Mouse (Mus musculus) liver, embryonic 11.5 days (tissue): Measurements from ENCODE around the gene Ccnjl. TPM values are rescaled to one million over a fixed set of nuclear protein-coding genes. Genes with fewer than 3 reads are reported as not detected.

ENCODE experiments used
- ATAC-seq: fragments of 200-750 bp; cut with Nextera tagmentation; replicated peaks from 2 replicates; pipeline ENCODE4 v1.8.0; 2017; ENCODE audit warnings: moderate number of reproducible peaks, mild to moderate bottlenecking, moderate TSS enrichment, moderate library complexity; ENCODE audit not compliant: low FRiP score
- DNase-seq: peaks from one replicate; pipeline ENCODE4 v3.0.0-alpha.2; 2017; ENCODE audit warnings: low spot score
- H3K27ac ChIP-seq: fragments of 300-500 bp; sonication (generic); 2 replicates; pipeline ENCODE4 v1.5.1; 2014; ENCODE audit warnings: mild to moderate bottlenecking, low read depth, low read length, control low read depth
- H3K27me3 ChIP-seq: fragments of 300-500 bp; sonication (generic); replicated peaks from 2 replicates; pipeline ENCODE4 v1.6.1; 2014; ENCODE audit warnings: low read length, mixed read lengths; ENCODE audit not compliant: control insufficient read depth, insufficient read depth
- H3K36me3 ChIP-seq: fragments of 300-500 bp; sonication (generic); 2 replicates; pipeline ENCODE4 v1.6.1; 2014; ENCODE audit warnings: mild to moderate bottlenecking, low read length, moderate library complexity, mixed read lengths; ENCODE audit not compliant: control insufficient read depth, insufficient read depth
- H3K4me1 ChIP-seq: fragments of 300-500 bp; sonication (generic); replicated peaks from 2 replicates; pipeline ENCODE4 v1.6.1; 2014; ENCODE audit warnings: low read length, mixed read lengths; ENCODE audit not compliant: control insufficient read depth, insufficient read depth
- H3K4me2 ChIP-seq: fragments of 300-500 bp; sonication (generic); 2 replicates; pipeline ENCODE4 v1.6.1; 2014; ENCODE audit warnings: mild to moderate bottlenecking, control low read depth, moderate library complexity
- H3K4me3 ChIP-seq: fragments of 300-500 bp; sonication (generic); 2 replicates; pipeline ENCODE4 v1.5.1; 2014; ENCODE audit warnings: low read depth, low read length, control low read depth
- H3K9ac ChIP-seq: fragments of 300-500 bp; sonication (generic); 2 replicates; pipeline ENCODE4 v1.6.1; 2014; ENCODE audit warnings: low read depth, low read length, control low read depth
- H3K9me3 ChIP-seq: fragments of 300-500 bp; sonication (generic); 2 replicates; pipeline ENCODE4 v1.6.1; 2016; ENCODE audit warnings: low read length, inconsistent platforms, mixed read lengths; ENCODE audit not compliant: control insufficient read depth
- WGBS: fragments of 180-500 bp; shearing (Covaris S2); extraction: QIAGEN DNeasy Blood & Tissue Kit; methylation state at CpG from one replicate; pipeline ENCODE4 v1.1.7; 2014; 5-methylcytosine and 5-hydroxymethylcytosine counted together
- polyA plus RNA-seq: library from polyadenylated mRNA; unstranded; fragments of >200 nt; fragmentation: Nextera tagmentation; extraction: Ambion mirVana; gene quantifications from 2 replicates; pipeline ENCODE4 v1.2.1, GENCODE M21; 2014

Gene Ccnjl
- 11.8 and 12.7 TPM in 2 replicates for polyA plus RNA-seq

DNA sequence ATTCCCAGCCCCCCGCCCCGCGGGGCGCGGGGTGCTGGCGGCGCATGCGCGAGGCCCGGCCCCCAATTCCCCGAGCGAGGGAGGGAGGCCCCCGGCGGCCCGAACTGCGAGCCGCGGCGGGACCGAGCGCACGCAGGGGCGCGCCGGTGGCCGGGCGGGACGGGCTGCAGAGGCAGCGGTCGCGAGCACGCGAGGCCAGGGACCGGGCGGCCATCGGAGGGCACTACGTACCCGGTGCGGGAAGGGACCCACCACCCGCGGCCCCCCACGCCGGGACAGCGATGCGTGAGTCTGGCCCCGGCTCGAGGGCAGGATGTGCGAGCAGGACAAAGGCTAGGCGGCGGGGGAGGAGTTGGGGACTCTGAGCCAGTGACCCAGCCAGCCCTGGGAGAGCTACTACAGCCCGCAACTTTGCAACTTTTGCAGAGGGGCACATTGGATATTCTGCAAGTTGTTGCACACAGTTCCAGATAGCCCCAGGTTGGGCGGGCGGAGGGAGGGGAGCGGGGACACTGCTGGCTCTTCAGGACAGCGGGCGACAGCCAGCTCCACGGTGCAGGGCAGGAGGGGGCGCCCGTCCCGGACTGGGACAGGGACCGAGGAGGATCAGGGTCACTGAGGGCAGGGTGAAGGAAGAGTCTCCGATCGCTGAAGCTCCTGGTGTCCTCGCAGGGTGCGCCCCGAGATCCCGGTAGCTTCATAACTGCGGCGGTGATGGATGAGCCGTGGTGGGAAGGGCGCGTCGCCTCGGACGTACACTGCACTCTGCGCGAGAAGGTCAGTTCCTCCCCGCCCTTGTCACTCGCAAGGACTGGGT lies at the start of gene Ccnjl:
TSS of gene Ccnjl (plus strand) at position 102 of the 817 bp plus-strand sequence.
- H3K27me3 ChIP-seq = no peaks in the 10 kb centered on the region; the same call in 1 of the 2 replicates
- H3K9me3 ChIP-seq = no peaks in the 10 kb centered on the region
- H3K4me1 ChIP-seq = 0 out of 2 replicates have a peak, but pooled peaks cover 2% of the 10 kb centered on the region
- H3K36me3 ChIP-seq = peaks cover 4% of the 10 kb centered on the region; the same call in 1 of the 2 replicates
- H3K4me2 ChIP-seq = peak within 1 kb of the TSS; percentile 91
- H3K27ac ChIP-seq = peak within 1 kb of the TSS; percentile 49; the same call in 1 of the 2 replicates
- peak; percentile 76 for ATAC-seq
- H3K9ac ChIP-seq = peak within 1 kb of the TSS; percentile 73
- WGBS = under 1% methylated on average over 69 of the region's 79 CpGs
- DNase-seq = peak; percentile 72
- peak within 1 kb of the TSS; percentile 76 for H3K4me3 ChIP-seq

DNA sequence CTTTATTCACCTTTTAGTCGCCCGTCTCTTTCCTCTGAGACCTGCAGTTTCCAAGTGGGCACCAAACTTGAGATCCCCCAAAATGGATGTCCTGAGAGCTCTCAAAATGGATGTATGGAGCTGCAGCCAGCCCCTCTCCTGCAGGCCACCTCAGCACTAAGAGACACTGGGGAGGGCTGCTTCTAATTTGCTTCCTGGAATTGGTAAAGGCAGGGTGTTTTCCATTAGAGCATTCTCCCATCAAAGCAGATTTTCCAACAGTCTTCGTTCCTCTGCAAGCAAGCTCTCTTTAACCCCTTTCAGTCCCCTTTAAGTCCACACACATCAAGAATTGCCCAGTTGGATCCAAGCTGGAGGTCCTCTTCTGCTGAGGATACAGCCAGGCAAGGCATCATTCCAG lies 49.2 kb upstream of the Ccnjl start:
- Histone ChIP-seq H3K27ac (no peak overlapping the region), H3K4me1 (peaks cover 9% of the 10 kb centered on the region), H3K36me3 (no peaks in the 10 kb centered on the region), H3K9me3 (no peaks in the 10 kb centered on the region), H3K4me2 (no peak overlapping the region), H3K27me3 (no peaks in the 10 kb centered on the region), H3K9ac (no peak overlapping the region), H3K4me3 (no peak overlapping the region)
- ATAC-seq = no peak
- 85% methylated on average over 3 of the region's 3 CpGs for WGBS
- no peak for DNase-seq

DNA sequence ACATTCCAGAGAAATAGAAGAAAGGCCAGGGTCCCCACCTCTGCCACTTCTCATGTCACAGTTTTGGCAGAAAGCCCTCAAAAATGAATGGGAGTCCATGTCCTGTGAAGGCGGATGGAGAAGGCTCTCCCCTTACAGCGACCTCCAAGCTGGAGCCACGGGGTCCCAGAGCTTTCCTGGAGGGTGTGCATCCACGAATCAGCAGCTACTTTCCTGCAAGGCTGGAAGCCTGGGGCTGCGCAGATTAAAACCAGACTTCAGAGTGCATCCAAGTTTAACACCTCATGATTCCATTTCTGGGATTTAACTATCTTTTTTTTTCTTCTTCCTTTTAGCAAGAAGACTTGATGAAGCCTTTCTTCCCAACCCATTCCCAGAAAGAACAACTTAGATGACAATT lies 48.0 kb upstream of the Ccnjl start:
- Histone ChIP-seq H3K9me3 (no peaks in the 10 kb centered on the region), H3K9ac (no peak overlapping the region), H3K27ac (no peak overlapping the region), H3K4me2 (no peak overlapping the region), H3K4me1 (peaks cover 3% of the 10 kb centered on the region), H3K36me3 (no peaks in the 10 kb centered on the region), H3K4me3 (no peak overlapping the region), H3K27me3 (no peaks in the 10 kb centered on the region)
- WGBS = 42% methylated on average over 5 of the region's 5 CpGs
- ATAC-seq (no peak), DNase-seq (no peak)

DNA sequence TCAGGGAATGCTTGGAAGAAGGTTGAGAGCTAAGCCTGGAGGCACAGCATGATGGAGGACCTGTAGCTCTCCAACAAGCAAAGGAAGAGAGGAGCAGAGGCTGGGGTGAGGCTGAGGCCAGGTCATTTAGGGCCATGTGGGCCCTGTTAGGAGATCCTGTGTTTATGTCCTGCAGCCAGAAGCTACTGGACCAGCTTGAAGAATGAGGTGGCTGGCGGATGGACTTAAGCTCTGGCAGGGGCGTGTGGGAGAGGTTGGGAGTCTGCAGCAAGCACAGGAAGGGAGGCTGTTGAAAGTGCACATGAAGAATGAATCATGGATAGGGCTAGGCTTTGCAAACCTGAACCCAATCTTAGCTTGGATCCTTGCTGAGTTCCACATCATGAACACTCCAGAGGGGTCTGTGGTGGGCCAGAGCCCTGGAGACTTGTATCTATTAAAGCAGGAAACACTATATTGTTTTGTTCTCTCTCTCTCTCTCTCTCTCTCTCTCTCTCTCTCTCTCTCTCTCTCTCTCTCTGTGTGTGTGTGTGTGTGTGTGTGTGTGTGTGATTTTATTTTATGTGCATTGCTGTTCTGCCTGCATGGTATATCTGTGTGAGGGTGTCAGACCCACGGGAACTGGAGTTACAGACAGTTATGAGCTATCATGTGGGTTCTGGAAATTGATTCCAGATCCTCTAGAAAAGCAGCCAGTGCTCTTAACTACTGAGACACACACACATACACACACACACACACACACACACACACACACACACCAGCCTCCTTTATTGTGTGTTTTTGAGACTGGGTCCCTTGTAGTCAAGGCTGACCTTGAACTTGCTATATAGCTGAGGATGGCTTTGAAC lies 46.7 kb upstream of the Ccnjl start:
- Histone ChIP-seq H3K27me3 (no peaks in the 10 kb centered on the region), H3K36me3 (no peaks in the 10 kb centered on the region), H3K9me3 (no peaks in the 10 kb centered on the region), H3K9ac (no peak overlapping the region), H3K4me1 (peaks cover 3% of the 10 kb centered on the region), H3K4me2 (no peak overlapping the region), H3K4me3 (no peak overlapping the region), H3K27ac (no peak overlapping the region)
- no peak for ATAC-seq
- WGBS = 46% methylated on average over 3 of the region's 3 CpGs
- no peak for DNase-seq

DNA sequence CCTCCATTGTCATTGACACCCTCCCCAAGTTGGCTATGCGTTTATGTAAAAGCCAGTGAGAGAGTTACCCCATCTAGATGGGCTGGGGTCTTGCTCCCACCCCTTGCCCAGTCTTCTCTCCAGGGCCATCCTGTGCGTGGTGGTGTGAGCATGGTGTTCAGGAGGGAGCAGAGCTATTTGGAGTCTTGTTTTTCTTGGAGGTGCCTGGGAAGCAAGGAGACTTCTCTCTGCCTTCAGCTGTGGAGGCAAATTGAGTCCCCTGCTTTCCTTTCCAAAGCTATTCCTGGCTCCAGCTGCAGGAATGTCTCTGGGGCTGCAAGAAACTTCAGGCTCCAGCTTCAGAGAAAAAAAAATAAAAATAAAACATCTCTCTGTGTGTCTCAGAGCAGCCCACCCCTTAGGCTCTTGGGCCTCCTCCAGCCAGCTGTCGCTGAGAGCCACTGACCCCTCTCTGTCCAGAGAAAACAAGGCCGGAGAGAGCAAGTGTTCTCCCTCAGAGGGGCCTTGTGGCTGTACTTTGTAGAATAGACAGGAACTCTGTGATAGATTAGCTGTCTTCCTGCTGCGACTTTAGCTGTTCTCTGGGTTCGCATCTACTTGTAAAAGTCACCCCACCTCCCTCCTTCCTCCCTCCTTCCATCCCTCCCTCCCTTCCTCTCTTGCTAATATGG lies 45.3 kb upstream of the Ccnjl start:
- no peaks in the 10 kb centered on the region for H3K9me3 ChIP-seq
- DNase-seq = no peak
- H3K9ac ChIP-seq = no peak overlapping the region
- no peak for ATAC-seq
- H3K36me3 ChIP-seq = no peaks in the 10 kb centered on the region
- no peaks in the 10 kb centered on the region for H3K27me3 ChIP-seq
- 44% methylated on average over 6 of the region's 6 CpGs for WGBS
- H3K4me3 ChIP-seq = no peak overlapping the region
- H3K4me2 ChIP-seq = no peak overlapping the region
- H3K27ac ChIP-seq = no peak overlapping the region
- H3K4me1 ChIP-seq = peaks cover 3% of the 10 kb centered on the region

DNA sequence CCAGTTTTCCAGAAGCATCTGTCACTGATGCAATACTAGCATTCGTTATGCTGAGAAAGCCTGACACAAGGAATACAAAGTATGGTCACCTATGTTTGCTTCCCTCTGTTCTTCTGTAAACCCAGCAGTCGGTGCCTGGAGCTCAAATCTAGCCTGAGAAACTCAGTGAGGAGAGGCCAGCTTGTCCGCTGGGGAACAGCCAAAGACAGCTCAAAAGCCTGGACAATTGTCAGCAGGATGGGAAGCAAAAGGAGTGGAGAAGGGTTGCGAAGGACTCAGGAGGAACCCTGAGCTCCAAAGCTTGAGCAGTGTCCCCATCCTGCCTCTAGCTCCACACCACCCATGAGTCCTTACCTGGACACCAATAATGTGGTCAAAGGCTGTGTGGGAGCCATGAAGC lies 44.5 kb upstream of the Ccnjl start:
- Histone ChIP-seq H3K27ac (no peak overlapping the region), H3K9ac (no peak overlapping the region), H3K27me3 (no peaks in the 10 kb centered on the region), H3K4me1 (peaks cover 3% of the 10 kb centered on the region), H3K4me3 (no peak overlapping the region), H3K4me2 (no peak overlapping the region), H3K9me3 (no peaks in the 10 kb centered on the region), H3K36me3 (no peaks in the 10 kb centered on the region)
- ATAC-seq = no peak
- 78% methylated on average over 4 of the region's 4 CpGs for whole genome bisulfite sequencing
- no peak for DNase-seq

DNA sequence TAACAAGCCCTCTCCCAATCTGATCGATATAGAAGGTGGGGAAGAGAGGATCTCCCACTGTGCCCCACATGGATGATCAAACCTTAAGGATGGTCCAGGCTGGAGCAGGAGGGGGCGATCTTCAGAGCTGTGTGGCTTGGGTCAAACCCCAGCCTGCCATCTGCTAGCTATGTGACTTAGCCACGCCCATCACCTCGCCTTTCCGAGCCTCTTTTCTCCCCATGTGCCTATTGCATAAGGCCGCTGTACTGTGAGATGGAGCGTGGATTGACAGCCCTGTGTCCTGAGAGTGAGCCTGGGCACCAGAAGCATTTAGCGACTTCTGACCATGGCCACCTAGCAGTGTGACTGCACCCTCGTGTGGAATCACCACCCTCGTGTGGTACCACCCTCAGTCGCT lies 43.9 kb upstream of the Ccnjl start:
- ATAC-seq = no peak
- Histone ChIP-seq H3K4me1 (peaks cover 3% of the 10 kb centered on the region), H3K9me3 (no peaks in the 10 kb centered on the region), H3K36me3 (no peaks in the 10 kb centered on the region), H3K9ac (no peak overlapping the region), H3K4me2 (no peak overlapping the region), H3K27ac (no peak overlapping the region), H3K27me3 (no peaks in the 10 kb centered on the region), H3K4me3 (no peak overlapping the region)
- WGBS = 49% methylated on average over 11 of the region's 11 CpGs
- DNase-seq = no peak

DNA sequence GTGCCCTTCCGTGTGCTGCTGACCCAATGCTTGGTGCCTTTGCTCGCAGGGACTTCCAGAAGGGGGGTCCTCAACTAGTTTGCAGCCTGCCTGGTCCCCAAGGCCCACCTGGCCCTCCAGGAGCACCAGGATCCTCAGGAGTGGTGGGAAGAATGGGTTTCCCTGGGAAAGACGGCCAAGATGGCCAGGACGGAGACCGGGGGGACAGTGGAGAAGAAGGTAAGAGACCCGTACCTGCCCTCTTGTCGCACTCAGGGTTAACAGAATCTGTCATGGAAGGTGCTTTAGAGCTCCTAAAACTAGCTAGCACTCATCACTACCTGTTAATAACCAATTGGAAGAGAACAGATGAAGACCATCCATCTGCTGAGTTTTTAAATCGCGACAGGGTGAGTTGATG lies 42.7 kb upstream of the Ccnjl start:
- Histone ChIP-seq H3K27ac (no peak overlapping the region), H3K4me3 (no peak overlapping the region), H3K9me3 (no peaks in the 10 kb centered on the region), H3K4me1 (peaks cover 3% of the 10 kb centered on the region), H3K4me2 (no peak overlapping the region), H3K27me3 (no peaks in the 10 kb centered on the region), H3K9ac (no peak overlapping the region), H3K36me3 (no peaks in the 10 kb centered on the region)
- DNase-seq (no peak), ATAC-seq (no peak)
- 83% methylated on average over 9 of the region's 9 CpGs for WGBS
